Mouse (Mus musculus) frontal cortex, adult 2 months (tissue): ENCODE results near the gene Engase. TPM values are rescaled to one million over a fixed set of nuclear protein-coding genes. Genes with fewer than 3 reads are reported as not detected.

ENCODE experiments used
- DNase-seq, 2 experiments: peaks; one replicate each; pipeline ENCODE4 v3.0.0; 2022; ENCODE audit warnings: low spot score in 1 of 2; ENCODE audit errors: extremely low spot score in 1 of 2
- polyA plus RNA-seq: library from polyadenylated mRNA; depleted of rRNA; stranded (reverse); fragments of >200 nt; gene quantifications from 2 replicates; pipeline ENCODE4 v1.2.3, GENCODE M21; 2012; rRNA removed

The Engase gene
- polyA plus RNA-seq, result 8.3 and 9.8 TPM in 2 replicates

GRCm38 (mm10) chr11:118476396-118477373, at the start of gene Engase:
Engase (plus strand) TSS chr11:118476829.
- peak; percentile 95 to 98 for DNase-seq

GRCm38 (mm10) chr11:118427266-118427779, 49.3 kb upstream of the Engase start:
- DNase-seq, result no peak

DNA sequence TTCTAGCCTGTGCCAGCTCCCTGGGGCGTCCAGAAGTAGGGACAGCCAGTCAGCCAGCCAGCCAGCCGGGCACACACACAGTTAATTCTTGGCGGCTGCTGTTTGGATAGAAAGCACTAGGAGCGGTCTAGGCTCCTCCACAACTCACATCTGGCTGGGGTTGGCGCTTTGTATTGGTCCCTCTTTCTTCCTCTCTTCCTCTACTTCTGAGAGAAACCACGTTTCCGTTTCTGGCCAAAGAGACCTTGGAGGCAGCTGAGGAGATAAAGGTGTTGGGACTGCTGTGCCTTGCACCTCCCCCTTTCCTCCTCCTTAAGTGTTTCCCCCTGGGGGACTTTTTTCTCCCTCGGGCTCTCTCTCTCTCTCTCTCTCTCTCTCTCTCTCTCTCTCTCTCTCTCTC, 48.6 kb upstream of the Engase start, which contains the start of gene C1qtnf1:
C1qtnf1 (plus strand) TSS at position 218 of the 400 bp plus-strand sequence.
- peak in 1 of 2 experiments; percentile 15 for DNase-seq

GRCm38 (mm10) chr11:118428460-118428868, 48.2 kb upstream of the Engase start:
- peak in 1 of 2 experiments; percentile 10 for DNase-seq

DNA sequence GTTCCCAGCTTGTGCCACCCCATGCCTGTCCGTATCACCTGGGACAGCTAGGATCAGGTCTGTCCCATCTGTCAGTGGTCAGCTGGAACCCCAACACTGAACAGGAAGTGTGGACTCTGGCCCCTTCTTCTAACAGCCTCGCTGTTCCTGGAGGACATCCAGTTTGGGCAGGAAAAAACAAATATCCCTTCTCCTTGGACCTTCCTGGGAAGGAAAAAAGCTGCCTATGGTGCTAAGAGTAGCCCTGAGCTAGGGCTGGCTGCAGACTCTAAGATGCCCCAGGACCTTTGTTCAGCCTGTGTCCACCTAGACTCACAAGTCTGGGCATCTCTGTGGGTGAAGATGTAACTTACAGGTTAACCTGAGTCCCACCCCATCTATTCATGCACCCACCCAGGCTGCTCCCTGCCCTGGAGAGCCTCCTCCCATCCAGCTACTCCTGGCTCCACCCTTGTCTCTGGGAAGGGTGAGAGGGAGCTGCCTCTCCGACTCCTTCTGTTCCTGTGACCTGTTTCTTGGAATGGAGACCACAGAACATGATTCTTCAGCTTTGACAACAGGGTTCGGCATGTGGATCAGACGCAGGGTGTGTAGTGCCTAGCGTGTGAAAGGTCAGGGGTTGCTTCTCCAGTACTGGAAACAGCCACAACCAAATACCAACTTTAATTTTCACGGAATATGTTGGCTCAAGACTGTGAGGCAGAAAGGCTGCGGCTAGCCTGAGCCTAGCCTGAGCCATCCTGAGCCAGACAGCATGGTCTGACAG, 47.5 kb upstream of the Engase start:
- no peak for DNase-seq

- DNase-seq, result no peak
Measured at GRCm38 (mm10) chr11:118430291-118430885, 46.2 kb upstream of the Engase start.

GRCm38 (mm10) chr11:118431100-118431948, 45.3 kb upstream of the Engase start:
- no peak for DNase-seq

- peak in 1 of 2 experiments; percentile 20 for DNase-seq
Measured at GRCm38 (mm10) chr11:118433398-118433868, 43.2 kb upstream of the Engase start.

DNA sequence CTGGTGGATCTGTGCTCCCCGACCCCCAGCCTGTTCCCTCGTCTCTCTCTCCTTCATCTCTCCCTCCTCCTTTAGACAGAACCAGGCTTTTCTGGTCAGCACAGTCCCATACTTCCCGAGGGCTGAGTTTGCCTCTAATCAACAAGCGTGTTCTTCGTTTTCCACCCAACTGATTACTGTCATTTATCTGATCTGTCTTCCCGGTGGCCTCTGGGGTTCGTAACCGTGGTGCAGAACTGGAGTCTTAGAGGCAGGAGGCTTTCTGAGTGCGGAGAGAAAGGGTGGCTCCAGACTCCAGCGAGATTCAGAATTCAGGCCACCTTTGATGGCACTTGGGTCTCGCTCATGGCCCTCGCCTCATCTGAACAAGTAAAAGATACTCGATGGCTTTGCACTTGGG, 42.5 kb upstream of the Engase start:
- no peak for DNase-seq

DNA sequence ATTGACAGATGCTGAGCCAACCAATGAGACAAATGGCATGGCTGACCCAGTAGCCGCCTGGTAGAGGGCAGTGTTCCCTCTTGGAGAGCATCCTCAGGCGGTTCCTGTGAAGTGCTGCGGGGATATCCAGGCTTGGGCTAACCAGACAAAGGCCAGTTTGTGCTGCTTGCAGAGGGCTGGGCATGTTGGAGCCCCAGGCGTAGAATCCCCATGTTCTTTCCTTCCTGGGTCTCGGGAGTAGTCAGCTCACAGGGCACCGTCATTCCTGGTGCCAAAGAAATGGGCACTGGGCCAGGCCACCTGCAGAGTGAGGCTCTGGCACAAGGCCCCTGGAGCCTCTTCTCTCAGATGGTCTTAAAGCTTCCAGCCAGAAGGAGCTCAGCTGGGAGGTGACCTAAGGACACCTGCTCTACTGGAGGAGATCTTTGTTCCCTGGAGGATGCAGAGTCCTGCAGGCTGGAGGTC, 40.1 kb upstream of the Engase start:
- peak in 1 of 2 experiments; percentile 17 for DNase-seq

DNA sequence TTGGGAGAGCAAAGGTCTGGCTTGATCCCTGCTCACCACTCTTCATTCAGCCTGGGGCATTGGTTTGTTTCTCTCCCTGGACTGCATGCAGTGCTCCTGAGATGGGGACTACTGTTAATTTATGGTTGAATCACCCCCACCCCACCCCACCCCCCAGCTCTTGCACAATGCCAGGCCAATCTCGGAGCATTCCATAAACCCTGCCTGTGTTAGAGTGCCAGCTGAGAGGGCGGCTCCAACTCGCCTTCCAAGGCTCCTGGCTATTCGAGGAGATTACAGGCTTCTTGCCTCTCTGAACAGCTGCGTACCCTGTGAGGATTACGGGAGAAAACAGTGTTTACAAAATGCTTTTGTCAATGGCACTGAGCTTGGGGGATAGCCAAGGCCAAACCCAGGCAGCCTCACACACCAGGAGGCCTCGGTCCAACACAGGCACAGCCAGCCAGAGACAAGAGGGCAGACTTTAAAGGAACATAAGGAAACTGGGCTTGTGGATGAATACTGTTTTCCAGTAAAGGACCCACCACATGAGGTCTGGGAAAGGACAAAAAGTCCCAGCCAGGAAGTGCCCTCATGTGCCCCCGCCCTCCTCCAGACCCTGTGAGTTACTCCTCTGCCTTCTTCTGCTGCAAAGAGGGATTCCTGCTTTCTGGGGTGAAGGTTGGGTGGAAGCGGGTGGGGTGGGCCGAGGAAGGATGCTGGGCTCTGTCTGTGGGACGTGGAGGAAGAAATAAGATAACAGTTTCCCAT, 37.8 kb upstream of the Engase start:
- DNase-seq, result no peak

- no peak for DNase-seq
Measured at GRCm38 (mm10) chr11:118442691-118443090, 33.9 kb upstream of the Engase start.

DNA sequence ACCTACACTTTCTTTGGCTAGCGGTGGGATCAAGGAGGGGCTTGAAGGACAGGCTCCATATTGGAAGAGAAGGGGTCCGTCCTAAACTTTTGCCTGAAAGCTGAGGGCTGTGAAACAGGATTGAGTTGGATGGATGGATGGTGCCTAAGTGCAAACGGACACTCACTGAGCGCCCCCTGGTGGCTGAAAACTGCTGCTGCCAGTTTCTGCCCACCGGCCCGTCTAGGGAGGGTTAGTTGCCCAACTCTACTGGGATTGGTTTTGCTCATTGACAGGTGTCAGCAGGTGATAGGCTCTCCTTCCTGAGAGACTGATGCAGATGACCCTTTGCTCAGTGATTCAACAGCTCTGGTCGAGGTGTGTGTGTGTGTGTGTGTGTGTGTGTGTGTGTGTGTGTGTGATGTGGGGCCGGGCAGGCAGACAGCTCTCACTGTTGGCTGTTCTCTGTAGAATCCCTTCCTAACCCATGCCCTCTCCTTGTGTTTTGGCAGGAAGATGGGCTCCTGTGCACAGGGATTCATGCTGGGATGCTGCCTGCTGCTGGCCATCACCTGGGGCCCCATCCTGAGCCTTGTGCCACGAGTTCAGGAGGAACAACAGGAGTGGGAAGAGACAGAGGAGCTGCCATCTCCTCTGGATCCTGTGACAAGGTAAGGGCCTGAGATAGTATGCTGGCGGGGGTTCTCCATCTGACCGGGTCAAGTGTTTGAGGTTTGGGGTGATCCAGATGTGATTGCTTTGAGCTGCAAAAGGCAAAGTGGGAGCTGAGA, 33.2 kb upstream of the Engase start:
- peak in 1 of 2 experiments; percentile 74 for DNase-seq

GRCm38 (mm10) chr11:118445843-118446242, 30.8 kb upstream of the Engase start:
- peak in 1 of 2 experiments; percentile 83 for DNase-seq

DNA sequence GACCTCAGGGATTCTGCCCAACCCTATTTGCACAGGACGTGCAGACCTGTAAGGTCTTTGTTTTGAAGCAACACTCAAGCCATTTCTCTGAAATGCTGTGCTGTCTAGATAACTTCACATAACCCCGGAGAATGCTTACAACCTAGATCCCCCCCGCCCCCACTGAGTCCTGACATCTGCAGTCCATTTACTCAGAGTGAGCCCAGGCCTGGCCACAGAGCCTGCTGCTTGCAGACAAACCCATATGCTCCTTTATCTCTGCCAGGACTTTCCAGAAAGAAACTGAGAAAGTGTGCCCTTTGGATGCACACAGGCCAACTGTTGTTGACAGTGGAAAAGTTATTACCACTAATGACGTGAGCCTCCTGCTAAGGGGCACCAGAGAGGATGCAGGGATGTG, 29.3 kb upstream of the Engase start:
- no peak for DNase-seq

GRCm38 (mm10) chr11:118448385-118448784, 28.2 kb upstream of the Engase start:
- DNase-seq, result no peak

- DNase-seq, result no peak
Measured at GRCm38 (mm10) chr11:118451211-118451610, 25.4 kb upstream of the Engase start.

DNA sequence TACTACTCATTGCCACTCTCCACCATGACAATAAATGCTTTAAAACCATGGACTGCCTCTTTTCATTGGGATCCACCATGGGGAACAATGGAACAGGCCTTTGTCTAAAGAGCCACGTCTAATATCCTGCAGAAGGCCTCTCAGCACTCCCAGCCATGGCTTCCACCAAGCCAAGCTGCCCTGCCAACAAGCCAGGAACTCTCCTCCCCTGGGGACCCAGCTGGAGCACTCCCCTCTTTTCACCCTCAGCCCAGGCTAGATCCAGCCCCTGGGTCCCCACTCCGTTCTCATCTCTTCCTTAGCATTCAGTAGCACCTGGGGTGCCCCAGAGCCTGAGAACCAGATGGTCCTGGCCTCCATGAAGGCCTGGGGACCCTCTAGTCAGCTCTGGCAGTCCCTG, 23.7 kb upstream of the Engase start:
- DNase-seq, result no peak
